Mouse (Mus musculus): ENCODE measurements around the gene Zfp568. TPM values are rescaled to one million over a fixed set of nuclear protein-coding genes. Genes with fewer than 3 reads are reported as not detected.
"Not testable (repeated sequence)": the region's sequence is repeated elsewhere in the genome, so short reads cannot be mapped to it uniquely, and the experiment has no call there.

Zfp568 gene
- total RNA-seq (2018; cell fraction: chromatin; rRNA removed), result 10 to 100 TPM in 20 of 26 experiments, 1 to 10 TPM in 6; 3.5 to 53.3 (median 19.7) TPM
- 1 to 10 TPM; 1.5 to 8.5 (median 4.1) TPM for total RNA-seq (2018; cell fraction: cytosol; rRNA removed)
- 10 to 100 TPM in 14 of 26 experiments, 1 to 10 TPM in 12; 3.4 to 24.4 (median 10.2) TPM for total RNA-seq (2018; cell fraction: nucleus; rRNA removed)
- 2.6 to 4.6 TPM (median 2.8 TPM) in 3 replicates for polyA plus RNA-seq (2018)

GRCm38 (mm10) chr7:29983690-29984380, at the start of gene Zfp568:
Gene Zfp568 (plus strand): TSS chr7:29983955.
- peak within 1 kb of the TSS; percentile 46 for H3K27ac ChIP-seq
- H3K36me3 ChIP-seq (ENCODE audit: inconsistent target), result no peaks in the 10 kb centered on the region; the same call in 1 of the 2 replicates
- H3K4me3 ChIP-seq (ENCODE audit: inconsistent target), result peak within 1 kb of the TSS; percentile 84
- WGBS (ENCODE audit: missing documents), result under 1% methylated on average over 56 of the region's 62 CpGs
- H3K79me2 ChIP-seq (ENCODE audit: inconsistent target), result peaks cover 35% of the 10 kb centered on the region

DNA sequence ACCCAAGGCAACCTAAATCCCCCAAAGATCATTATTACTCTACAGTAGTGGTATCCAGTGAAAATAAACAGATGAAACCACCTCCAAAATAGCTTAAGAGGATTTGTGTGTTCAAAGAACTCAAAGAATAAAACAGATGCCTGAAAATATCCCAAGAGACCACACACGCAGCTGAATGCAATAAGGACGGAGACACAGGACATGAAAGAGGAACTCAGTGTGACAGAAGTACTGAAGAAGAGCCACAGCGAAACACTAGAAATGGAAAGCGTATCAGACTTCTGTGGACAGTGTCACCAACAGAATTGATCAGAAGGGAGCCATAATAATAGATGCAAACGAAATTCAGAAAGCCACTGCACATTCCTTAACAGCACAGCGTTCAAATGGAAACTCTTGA, 44.9 kb upstream of the Zfp568 start:
- Histone ChIP-seq H3K27ac (no peak overlapping the region), H3K4me3 (ENCODE audit: inconsistent target) (no peak overlapping the region), H3K79me2 (ENCODE audit: inconsistent target) (no peaks in the 10 kb centered on the region), H3K36me3 (ENCODE audit: inconsistent target) (peaks cover 27% of the 10 kb centered on the region)
- WGBS (ENCODE audit: missing documents), result 56% methylated on average over 6 of the region's 6 CpGs

- peaks cover 6% of the 10 kb centered on the region; the same call in 1 of the 2 replicates for H3K36me3 ChIP-seq (ENCODE audit: inconsistent target)
- no peak overlapping the region for H3K4me3 ChIP-seq (ENCODE audit: inconsistent target)
- no peaks in the 10 kb centered on the region for H3K79me2 ChIP-seq (ENCODE audit: inconsistent target)
- 97% methylated on average over 11 of the region's 11 CpGs for WGBS (ENCODE audit: missing documents)
- no peak overlapping the region for H3K27ac ChIP-seq
These were observed 42.7 kb upstream of the Zfp568 start for GRCm38 (mm10) chr7:29941027-29941426.

DNA sequence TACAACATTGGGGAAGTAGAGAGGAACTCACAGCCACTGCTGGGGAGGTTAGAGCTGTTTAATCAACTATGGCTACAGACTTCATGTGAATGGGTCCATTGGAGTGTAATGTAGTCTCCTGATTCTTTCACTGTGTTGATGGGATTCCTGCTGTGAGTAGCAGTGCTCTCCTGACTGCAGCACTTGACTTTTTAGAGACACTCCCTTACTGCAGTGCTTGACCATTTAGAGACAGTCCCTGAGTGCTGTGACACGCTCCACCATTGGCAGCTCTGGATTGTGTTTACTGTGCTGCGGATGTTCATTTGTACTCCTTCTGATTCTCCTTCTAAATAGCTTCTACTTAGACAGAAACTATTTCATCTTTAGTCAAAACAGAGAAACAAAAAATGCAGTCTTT, 41.0 kb upstream of the Zfp568 start:
- H3K79me2 ChIP-seq (ENCODE audit: inconsistent target), result no peaks in the 10 kb centered on the region
- WGBS (ENCODE audit: missing documents), result 100% methylated on average over 2 of the region's 2 CpGs
- H3K36me3 ChIP-seq (ENCODE audit: inconsistent target), result no peaks in the 10 kb centered on the region; the same call in 1 of the 2 replicates
- no peak overlapping the region for H3K27ac ChIP-seq
- no peak overlapping the region for H3K4me3 ChIP-seq (ENCODE audit: inconsistent target)

DNA sequence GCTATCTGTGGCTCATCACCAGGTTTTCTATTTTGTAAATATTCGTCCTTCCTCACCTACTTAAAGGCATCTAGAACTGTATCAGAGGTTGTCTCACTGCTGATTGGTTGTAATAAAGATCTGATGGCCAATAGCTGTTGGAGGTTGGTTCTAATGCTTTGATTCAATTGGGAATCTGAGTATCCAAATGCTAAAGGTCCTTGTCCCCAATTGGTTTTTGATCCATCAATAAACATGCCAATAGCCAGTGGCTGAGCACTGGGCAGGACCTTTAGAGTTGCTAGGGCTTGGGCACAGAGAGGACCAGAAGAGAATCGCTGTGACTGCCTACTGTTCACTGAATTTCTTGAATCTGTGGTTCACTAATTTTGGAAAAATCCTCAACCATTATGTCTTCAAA, 40.0 kb upstream of the Zfp568 start:
- no peak overlapping the region for H3K4me3 ChIP-seq (ENCODE audit: inconsistent target)

GRCm38 (mm10) chr7:29944201-29944600, 39.6 kb upstream of the Zfp568 start:
- WGBS (ENCODE audit: missing documents), result 97% methylated on average over 2 of the region's 2 CpGs
- H3K79me2 ChIP-seq (ENCODE audit: inconsistent target), result no peaks in the 10 kb centered on the region
- no peaks in the 10 kb centered on the region; the same call in 1 of the 2 replicates for H3K36me3 ChIP-seq (ENCODE audit: inconsistent target)
- H3K27ac ChIP-seq, result no peak overlapping the region
- H3K4me3 ChIP-seq (ENCODE audit: inconsistent target), result no peak overlapping the region

More for the DNA sequence above, 40.0 kb upstream of the Zfp568 start:
- no peaks in the 10 kb centered on the region for H3K79me2 ChIP-seq (ENCODE audit: inconsistent target)
- no peaks in the 10 kb centered on the region; the same call in 1 of the 2 replicates for H3K36me3 ChIP-seq (ENCODE audit: inconsistent target)
- WGBS (ENCODE audit: missing documents), result 90% methylated on average over 2 of the region's 2 CpGs
- H3K27ac ChIP-seq, result no peak overlapping the region

GRCm38 (mm10) chr7:29953086-29953485, 30.7 kb upstream of the Zfp568 start:
- Histone ChIP-seq H3K4me3 (ENCODE audit: inconsistent target) (peak overlapping the region; percentile 51), H3K36me3 (ENCODE audit: inconsistent target) (no peaks in the 10 kb centered on the region), H3K27ac (peak overlapping the region; percentile 46; the same call in 1 of the 2 replicates), H3K79me2 (ENCODE audit: inconsistent target) (no peaks in the 10 kb centered on the region; the same call in 1 of the 2 replicates)
- 28% methylated on average over 10 of the region's 10 CpGs for WGBS (ENCODE audit: missing documents)

DNA sequence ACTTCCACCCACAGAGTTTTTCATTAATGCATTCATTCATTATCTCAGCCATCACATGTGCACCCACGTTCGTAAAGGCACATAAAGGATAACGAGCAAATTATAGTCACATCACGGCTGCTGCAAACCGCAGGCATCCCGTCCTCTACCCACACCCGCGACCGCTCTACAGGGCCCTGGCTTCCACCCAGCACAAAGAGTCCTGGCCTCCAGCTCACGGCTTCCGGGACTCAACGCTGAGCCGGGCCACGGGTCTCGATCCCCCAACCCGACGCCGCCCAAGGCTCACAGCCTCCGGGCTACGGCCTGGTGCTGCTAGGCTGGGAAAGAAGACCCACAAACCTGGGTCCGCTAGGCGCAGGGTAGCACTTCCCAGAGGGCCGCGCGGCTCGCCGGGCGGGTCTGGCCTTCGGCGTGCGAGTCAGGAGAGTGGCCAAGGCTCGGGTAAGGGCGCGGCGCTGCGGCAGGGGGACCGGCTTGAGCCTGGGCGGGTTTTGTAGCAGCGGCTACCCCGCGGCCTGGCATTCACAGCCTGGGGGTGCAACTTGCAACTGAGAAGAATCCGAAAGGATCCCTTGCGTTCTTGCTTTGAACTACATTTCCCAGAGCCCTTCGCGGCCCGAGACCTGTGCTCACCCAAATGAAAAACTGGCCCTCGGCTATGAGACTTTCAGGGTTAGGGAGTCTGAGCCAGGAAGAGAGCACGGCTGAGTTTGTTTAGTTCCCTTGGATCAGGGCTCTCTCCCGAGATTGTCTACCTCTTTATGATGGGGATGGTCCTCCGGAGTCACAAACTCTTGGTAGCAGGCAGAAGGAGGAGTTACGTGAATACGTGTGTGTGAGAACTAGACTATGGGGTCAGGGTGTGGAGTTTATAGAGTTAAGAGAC, 30.0 kb upstream of the Zfp568 start, which contains the start of gene Zfp74:
TSS of gene Zfp74 (minus strand) at position 577 of the 889 bp plus-strand sequence.
- H3K36me3 ChIP-seq (ENCODE audit: inconsistent target), result no peaks in the 10 kb centered on the region
- no peaks in the 10 kb centered on the region; the same call in 1 of the 2 replicates for H3K79me2 ChIP-seq (ENCODE audit: inconsistent target)
- H3K27ac ChIP-seq, result peak within 1 kb of the TSS; percentile 46
- H3K4me3 ChIP-seq (ENCODE audit: inconsistent target), result peak within 1 kb of the TSS; percentile 51
- under 1% methylated on average over 48 of the region's 52 CpGs for WGBS (ENCODE audit: missing documents)

GRCm38 (mm10) chr7:29954731-29955130, 29.0 kb upstream of the Zfp568 start:
- no peaks in the 10 kb centered on the region for H3K36me3 ChIP-seq (ENCODE audit: inconsistent target)
- H3K79me2 ChIP-seq (ENCODE audit: inconsistent target), result no peaks in the 10 kb centered on the region; the same call in 1 of the 2 replicates
- peak overlapping the region; percentile 51; the same call in 1 of the 2 replicates for H3K4me3 ChIP-seq (ENCODE audit: inconsistent target)
- H3K27ac ChIP-seq, result no peak overlapping the region
- whole genome bisulfite sequencing (ENCODE audit: missing documents), result 25% methylated on average over 4 of the region's 4 CpGs

GRCm38 (mm10) chr7:29956257-29956656, 27.5 kb upstream of the Zfp568 start:
- Histone ChIP-seq H3K36me3 (ENCODE audit: inconsistent target) (no peaks in the 10 kb centered on the region), H3K27ac (no peak overlapping the region), H3K79me2 (ENCODE audit: inconsistent target) (no peaks in the 10 kb centered on the region; the same call in 1 of the 2 replicates), H3K4me3 (ENCODE audit: inconsistent target) (no peak overlapping the region)
- WGBS (ENCODE audit: missing documents), result 91% methylated on average over 9 of the region's 10 CpGs

DNA sequence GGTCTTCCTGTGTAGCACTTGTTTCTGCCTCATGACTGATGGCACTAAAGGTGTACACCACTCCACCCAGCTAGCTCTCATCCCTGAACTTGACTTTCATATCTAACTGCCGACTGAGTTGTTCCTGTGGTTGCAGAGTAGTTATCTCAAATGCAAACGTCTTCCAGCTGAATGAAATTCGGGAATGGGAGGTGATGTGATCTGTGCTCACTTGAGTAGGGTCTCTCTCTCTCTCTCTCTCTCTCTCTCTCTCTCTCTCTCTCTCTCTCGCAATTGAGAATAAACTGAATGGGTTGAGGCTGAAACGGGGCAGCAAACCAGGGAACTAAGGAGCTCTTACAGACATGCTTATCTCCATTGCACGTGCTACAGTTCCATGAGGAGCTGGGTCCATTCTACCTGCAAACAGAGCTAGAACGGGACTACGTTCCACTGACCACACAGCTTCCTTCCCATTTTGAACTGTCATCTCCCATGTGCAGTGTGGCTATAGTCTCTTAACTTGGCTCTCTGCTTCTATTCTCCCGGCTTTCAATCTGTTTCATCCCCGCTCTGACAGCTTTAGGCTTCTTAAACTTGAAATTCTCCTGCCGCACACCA, 25.5 kb upstream of the Zfp568 start:
- 55% methylated on average over 11 of the region's 11 CpGs for WGBS (ENCODE audit: missing documents)
- H3K79me2 ChIP-seq (ENCODE audit: inconsistent target), result no peaks in the 10 kb centered on the region
- no peaks in the 10 kb centered on the region for H3K36me3 ChIP-seq (ENCODE audit: inconsistent target)
- no peak overlapping the region for H3K4me3 ChIP-seq (ENCODE audit: inconsistent target)
- H3K27ac ChIP-seq, result no peak overlapping the region

DNA sequence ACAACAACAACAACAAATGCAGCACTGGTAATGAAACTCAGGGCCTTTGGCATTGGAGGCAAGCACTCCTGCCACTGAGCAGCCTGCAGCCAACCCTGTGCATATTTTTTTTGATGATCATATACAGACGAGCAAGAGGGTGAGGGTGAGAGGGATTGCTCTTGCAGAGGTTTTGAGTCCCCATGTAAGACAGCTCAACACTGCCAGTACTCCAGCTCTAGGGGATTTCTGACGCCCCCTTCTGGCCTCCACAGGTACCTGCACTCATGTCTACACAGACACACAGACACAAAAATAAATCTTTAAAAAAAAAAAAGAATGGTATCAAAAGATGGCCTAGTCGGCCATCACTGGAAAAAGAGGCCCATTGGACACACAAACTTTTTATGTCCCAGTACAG, 24.8 kb upstream of the Zfp568 start:
- WGBS (ENCODE audit: missing documents), result 72% methylated on average over 3 of the region's 3 CpGs
- Histone ChIP-seq H3K27ac (no peak overlapping the region), H3K79me2 (ENCODE audit: inconsistent target) (no peaks in the 10 kb centered on the region), H3K4me3 (ENCODE audit: inconsistent target) (no peak overlapping the region), H3K36me3 (ENCODE audit: inconsistent target) (no peaks in the 10 kb centered on the region)

GRCm38 (mm10) chr7:29965115-29965810, 18.5 kb upstream of the Zfp568 start:
- not testable (repeated sequence) for H3K27ac ChIP-seq; H3K36me3 ChIP-seq (ENCODE audit: inconsistent target); H3K79me2 ChIP-seq (ENCODE audit: inconsistent target); H3K4me3 ChIP-seq (ENCODE audit: inconsistent target)
- WGBS (ENCODE audit: missing documents), result 81% methylated on average over 15 of the region's 39 CpGs

GRCm38 (mm10) chr7:29970686-29971085, 13.1 kb upstream of the Zfp568 start:
- no peak overlapping the region for H3K27ac ChIP-seq
- 89% methylated on average over 9 of the region's 9 CpGs for WGBS (ENCODE audit: missing documents)
- no peaks in the 10 kb centered on the region for H3K79me2 ChIP-seq (ENCODE audit: inconsistent target)

More at GRCm38 (mm10) chr7:29970686-29971085, 13.1 kb upstream of the Zfp568 start:
- Histone ChIP-seq H3K4me3 (ENCODE audit: inconsistent target) (no peak overlapping the region), H3K36me3 (ENCODE audit: inconsistent target) (no peaks in the 10 kb centered on the region)
